Mouse (Mus musculus) limb, embryonic 11.5 days (tissue): Measurements from ENCODE around the gene Ankar. TPM values are rescaled to one million over a fixed set of nuclear protein-coding genes. Genes with fewer than 3 reads are reported as not detected.
A peak's percentile ranks its signal among the peaks of the same experiment; 100 is the strongest.

Source experiments
- ATAC-seq: fragments of 200-750 bp; cut with Nextera tagmentation; 2 replicates; pipeline ENCODE4 v1.8.0; 2017; ENCODE audit warnings: low read depth; ENCODE audit not compliant: insufficient number of reproducible peaks, low FRiP score, low TSS enrichment
- DNase-seq: peaks from one replicate; pipeline ENCODE4 v3.0.0-alpha.2; 2015; ENCODE audit warnings: low spot score
- H3K27ac ChIP-seq: fragments of 300-500 bp; sonication (generic); replicated peaks from 2 replicates; pipeline ENCODE4 v1.5.1; 2014; ENCODE audit warnings: low read depth, mild to moderate bottlenecking, low read length
- H3K27me3 ChIP-seq: fragments of 300-500 bp; sonication (generic); 2 replicates; pipeline ENCODE4 v1.6.1; 2014; ENCODE audit warnings: mild to moderate bottlenecking, low read length, mixed read lengths; ENCODE audit not compliant: control insufficient read depth, insufficient read depth
- H3K36me3 ChIP-seq: fragments of 300-500 bp; sonication (generic); 2 replicates; pipeline ENCODE4 v1.6.1; 2014; ENCODE audit warnings: mild to moderate bottlenecking, low read length, moderate library complexity, mixed read lengths; ENCODE audit not compliant: control insufficient read depth, insufficient read depth
- H3K4me1 ChIP-seq: fragments of 300-500 bp; sonication (generic); 2 replicates; pipeline ENCODE4 v1.6.1; 2014; ENCODE audit warnings: low read length, mixed read lengths; ENCODE audit not compliant: control insufficient read depth, insufficient read depth
- H3K4me2 ChIP-seq: fragments of 300-500 bp; sonication (generic); 2 replicates; pipeline ENCODE4 v1.6.1; 2014; ENCODE audit warnings: low read depth, mild to moderate bottlenecking, moderate library complexity; ENCODE audit not compliant: severe bottlenecking
- H3K4me3 ChIP-seq: fragments of 300-500 bp; sonication (generic); 2 replicates; pipeline ENCODE4 v1.5.1; 2014; ENCODE audit warnings: low read depth, low read length
- H3K9ac ChIP-seq: fragments of 300-500 bp; sonication (generic); 2 replicates; pipeline ENCODE4 v1.6.1; 2014; ENCODE audit warnings: mild to moderate bottlenecking, low read length
- H3K9me3 ChIP-seq: fragments of 300-500 bp; sonication (generic); 2 replicates; pipeline ENCODE4 v1.6.1; 2016; ENCODE audit warnings: low read length; ENCODE audit not compliant: control insufficient read depth
- WGBS: fragments of 180-500 bp; shearing (Covaris S2); extraction: QIAGEN DNeasy Blood & Tissue Kit; methylation state at CpG from one replicate; pipeline ENCODE4 v1.1.7; 2014; 5-methylcytosine and 5-hydroxymethylcytosine counted together
- polyA plus RNA-seq: library from polyadenylated mRNA; unstranded; fragments of >200 nt; fragmentation: Nextera tagmentation; extraction: Ambion mirVana; gene quantifications from 2 replicates; pipeline ENCODE4 v1.2.1, GENCODE M21; 2014

The Ankar gene
- not detected in 2 replicates for polyA plus RNA-seq

DNA sequence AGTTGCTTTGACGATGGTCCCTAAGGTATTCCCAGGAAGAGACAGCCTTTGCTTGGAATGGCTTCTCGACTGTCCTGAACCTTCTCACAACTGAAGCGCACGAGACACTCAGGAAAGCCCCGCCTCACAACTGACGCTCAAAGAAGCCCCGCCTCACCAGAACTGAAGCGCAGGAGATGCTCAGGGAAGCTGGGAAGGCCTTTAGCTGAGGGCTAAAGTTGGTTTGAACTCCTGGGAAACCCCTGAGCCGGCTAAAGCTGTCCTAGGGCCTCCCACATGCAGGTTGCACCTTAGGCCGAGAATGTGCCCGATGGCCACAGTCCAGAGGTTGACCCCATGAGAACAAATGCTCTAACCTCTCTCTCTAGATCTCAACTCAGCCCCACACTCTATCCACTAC is at the start of gene Ankar:
Gene Ankar (minus strand): TSS at position 101 of the 400 bp plus-strand sequence.
- Histone ChIP-seq H3K4me2 (no peak within 1 kb of the TSS), H3K9ac (no peak within 1 kb of the TSS), H3K9me3 (no peaks in the 10 kb centered on the region), H3K27me3 (no peaks in the 10 kb centered on the region), H3K27ac (no peak within 1 kb of the TSS), H3K4me1 (no peaks in the 10 kb centered on the region), H3K36me3 (no peaks in the 10 kb centered on the region), H3K4me3 (no peak within 1 kb of the TSS)
- 80% methylated on average over 11 of the region's 11 CpGs for WGBS
- no peak for ATAC-seq
- DNase-seq: no peak

GRCm38 (mm10) chr1:72746382-72746781 is 46.0 kb upstream of the Ankar start:
- no peak for DNase-seq
- no peaks in the 10 kb centered on the region for H3K9me3 ChIP-seq
- no peak for ATAC-seq
- no peak overlapping the region for H3K4me3 ChIP-seq
- H3K9ac ChIP-seq: no peak overlapping the region
- no peak overlapping the region for H3K27ac ChIP-seq
- H3K4me2 ChIP-seq: no peak overlapping the region
- WGBS: 86% methylated on average over 7 of the region's 7 CpGs
- H3K36me3 ChIP-seq: no peaks in the 10 kb centered on the region
- H3K4me1 ChIP-seq: no peaks in the 10 kb centered on the region
- no peaks in the 10 kb centered on the region for H3K27me3 ChIP-seq

DNA sequence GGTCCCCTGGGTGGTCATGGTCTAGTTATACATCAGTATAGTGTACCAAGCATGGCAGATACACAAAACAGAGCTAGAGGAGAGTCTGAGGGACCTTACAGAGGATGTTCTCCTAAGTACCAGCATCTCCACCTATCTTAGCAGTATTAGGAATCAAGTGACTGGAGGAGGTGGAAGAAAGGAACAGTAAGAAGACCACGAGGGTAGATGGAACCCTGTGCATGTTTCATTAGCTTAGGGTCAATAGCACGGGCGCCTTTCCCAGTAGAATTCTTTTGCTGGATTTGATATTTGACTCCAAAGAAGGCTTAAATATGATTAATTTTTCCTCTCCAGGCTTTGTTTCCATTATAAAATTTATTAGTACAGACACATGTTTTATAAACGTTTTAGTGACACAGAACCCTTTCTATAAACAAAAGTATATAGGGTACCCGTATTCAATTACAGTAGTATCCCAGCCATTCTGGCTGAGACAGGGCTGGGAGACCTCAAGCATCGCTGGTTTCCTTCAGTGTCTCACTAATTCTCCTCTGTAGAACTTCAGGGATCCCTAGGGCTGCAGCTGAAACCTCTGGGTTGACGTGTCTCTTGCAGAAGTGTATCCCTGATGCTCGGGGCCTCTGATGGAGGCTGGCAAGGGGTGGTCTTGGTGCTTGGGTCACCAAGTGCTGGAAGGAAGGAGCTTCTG is 44.6 kb upstream of the Ankar start:
- DNase-seq: no peak
- Histone ChIP-seq H3K9me3 (no peaks in the 10 kb centered on the region), H3K4me3 (no peak overlapping the region), H3K36me3 (no peaks in the 10 kb centered on the region), H3K4me2 (no peak overlapping the region), H3K27me3 (no peaks in the 10 kb centered on the region), H3K27ac (no peak overlapping the region), H3K4me1 (no peaks in the 10 kb centered on the region), H3K9ac (no peak overlapping the region)
- WGBS: 81% methylated on average over 8 of the region's 8 CpGs
- no peak for ATAC-seq

DNA sequence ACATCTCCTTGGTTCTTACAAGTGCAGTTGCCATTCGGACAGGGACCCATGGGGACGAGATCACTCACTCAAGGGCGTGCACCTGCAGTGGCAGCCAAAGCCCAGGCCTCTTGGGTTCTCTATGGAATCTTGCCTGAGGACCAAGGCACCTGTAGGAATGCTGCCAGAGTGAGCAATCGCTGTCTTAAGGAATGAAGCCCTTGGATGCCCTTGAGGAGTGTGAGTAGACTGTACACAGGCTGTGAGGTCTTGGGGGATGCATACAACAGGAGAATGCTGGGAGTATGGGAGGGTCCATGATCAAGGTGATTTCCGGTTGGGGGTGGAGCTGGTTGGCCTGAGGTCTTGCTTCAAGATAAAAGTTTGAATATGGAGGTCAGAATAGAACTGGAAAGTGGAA is 41.0 kb upstream of the Ankar start:
- DNase-seq (no peak), ATAC-seq (no peak)
- Histone ChIP-seq H3K27ac (no peak overlapping the region), H3K4me1 (0 out of 2 replicates have a peak, but pooled peaks cover under 1% of the 10 kb centered on the region), H3K4me3 (no peak overlapping the region), H3K36me3 (no peaks in the 10 kb centered on the region), H3K9ac (no peak overlapping the region), H3K9me3 (no peaks in the 10 kb centered on the region), H3K4me2 (no peak overlapping the region), H3K27me3 (no peaks in the 10 kb centered on the region)
- WGBS: 86% methylated on average over 5 of the region's 5 CpGs

GRCm38 (mm10) chr1:72739681-72740063 is 39.3 kb upstream of the Ankar start:
- Histone ChIP-seq H3K9me3 (no peaks in the 10 kb centered on the region), H3K36me3 (no peaks in the 10 kb centered on the region), H3K4me1 (0 out of 2 replicates have a peak, but pooled peaks cover 2% of the 10 kb centered on the region), H3K4me2 (no peak overlapping the region), H3K9ac (no peak overlapping the region), H3K4me3 (no peak overlapping the region), H3K27me3 (no peaks in the 10 kb centered on the region), H3K27ac (no peak overlapping the region)
- DNase-seq (no peak), ATAC-seq (no peak)
- WGBS: 85% methylated on average over 10 of the region's 10 CpGs

DNA sequence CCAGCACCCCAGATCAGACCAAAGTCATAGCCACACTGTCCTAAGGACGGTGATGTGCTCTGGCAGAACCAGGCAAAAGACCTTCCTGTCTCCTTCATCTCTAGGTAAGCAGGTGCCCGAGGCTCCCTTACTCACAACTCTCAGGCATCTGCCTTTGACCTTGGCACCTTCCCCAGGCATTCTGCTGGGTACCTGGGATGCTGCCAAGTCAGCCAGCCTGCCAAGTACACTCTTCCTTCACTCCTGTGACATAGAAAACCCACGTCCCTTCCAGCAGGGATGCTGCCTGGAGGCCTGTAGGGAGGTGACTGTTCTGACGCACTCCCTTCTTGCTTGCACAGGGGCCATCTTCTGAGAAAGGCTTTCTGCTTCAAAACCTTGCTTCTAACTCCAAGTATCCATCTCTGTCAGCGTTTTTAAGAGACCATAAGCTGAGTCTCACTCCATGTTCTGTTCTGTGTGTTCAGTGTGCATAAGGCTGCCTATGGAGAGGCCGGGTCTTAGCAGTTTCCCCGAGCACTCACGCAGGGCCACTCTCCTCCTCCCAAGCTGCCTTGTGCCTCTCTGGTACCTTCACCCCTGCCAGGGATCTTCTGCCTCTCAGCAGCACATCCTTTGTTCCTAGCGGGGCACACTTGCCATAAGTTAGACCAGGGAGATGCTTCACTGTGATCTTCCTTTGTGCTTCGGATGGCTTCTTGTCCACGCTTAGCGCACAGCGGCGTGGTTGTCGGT is 38.7 kb upstream of the Ankar start:
- H3K27ac ChIP-seq: no peak overlapping the region
- H3K4me1 ChIP-seq: 0 out of 2 replicates have a peak, but pooled peaks cover 2% of the 10 kb centered on the region
- ATAC-seq: no peak
- 86% methylated on average over 15 of the region's 15 CpGs for WGBS
- no peak for DNase-seq
- no peak overlapping the region for H3K4me2 ChIP-seq
- H3K4me3 ChIP-seq: no peak overlapping the region
- H3K9ac ChIP-seq: no peak overlapping the region
- H3K36me3 ChIP-seq: no peaks in the 10 kb centered on the region
- no peaks in the 10 kb centered on the region for H3K9me3 ChIP-seq
- H3K27me3 ChIP-seq: no peaks in the 10 kb centered on the region

GRCm38 (mm10) chr1:72736397-72737125 is 36.2 kb upstream of the Ankar start:
- Histone ChIP-seq H3K9me3 (no peaks in the 10 kb centered on the region), H3K27ac (no peak overlapping the region), H3K4me3 (no peak overlapping the region), H3K9ac (no peak overlapping the region; the same call in 1 of the 2 replicates), H3K36me3 (no peaks in the 10 kb centered on the region), H3K4me2 (no peak overlapping the region), H3K27me3 (no peaks in the 10 kb centered on the region), H3K4me1 (0 out of 2 replicates have a peak, but pooled peaks cover 2% of the 10 kb centered on the region)
- WGBS: 50% methylated on average over 13 of the region's 13 CpGs
- DNase-seq (no peak), ATAC-seq (peak; percentile 21; the same call in 1 of the 2 replicates)

GRCm38 (mm10) chr1:72733191-72733691 is 32.9 kb upstream of the Ankar start:
- H3K4me1 ChIP-seq: peaks cover 12% of the 10 kb centered on the region
- no peak overlapping the region for H3K4me3 ChIP-seq
- no peaks in the 10 kb centered on the region for H3K9me3 ChIP-seq
- DNase-seq (no peak), ATAC-seq (no peak)
- 85% methylated on average over 9 of the region's 9 CpGs for WGBS
- no peaks in the 10 kb centered on the region for H3K36me3 ChIP-seq
- no peaks in the 10 kb centered on the region for H3K27me3 ChIP-seq
- no peak overlapping the region for H3K9ac ChIP-seq
- H3K27ac ChIP-seq: no peak overlapping the region
- no peak overlapping the region for H3K4me2 ChIP-seq
